Mouse (Mus musculus) megakaryocyte, embryonic 14.5 days (primary cell): ENCODE results near the gene Sf1.

ENCODE experiments used
- FLI1 ChIP-seq: IDR thresholded peaks from 2 replicates; pipeline ENCODE4 v1.6.1; 2012; ENCODE audit warnings: low read length, inconsistent platforms, mixed read lengths
- GATA1 ChIP-seq: IDR thresholded peaks from 3 replicates; pipeline ENCODE4 v1.6.1; 2012; ENCODE audit warnings: mixed read lengths, low read length, inconsistent platforms, borderline replicate concordance

GRCm38 (mm10) chr19:6409176-6409575 lies 45.7 kb downstream of the Sf1 start:
- TF ChIP-seq GATA1 (no peak), FLI1 (no peak)
